Mouse (Mus musculus): Measurements from ENCODE around the gene Ror1. TPM values are rescaled to one million over a fixed set of nuclear protein-coding genes. Genes with fewer than 3 reads are reported as not detected.

The Ror1 gene
- polyA plus RNA-seq, 1 experiment from 2014 or later = 13.9 TPM

DNA sequence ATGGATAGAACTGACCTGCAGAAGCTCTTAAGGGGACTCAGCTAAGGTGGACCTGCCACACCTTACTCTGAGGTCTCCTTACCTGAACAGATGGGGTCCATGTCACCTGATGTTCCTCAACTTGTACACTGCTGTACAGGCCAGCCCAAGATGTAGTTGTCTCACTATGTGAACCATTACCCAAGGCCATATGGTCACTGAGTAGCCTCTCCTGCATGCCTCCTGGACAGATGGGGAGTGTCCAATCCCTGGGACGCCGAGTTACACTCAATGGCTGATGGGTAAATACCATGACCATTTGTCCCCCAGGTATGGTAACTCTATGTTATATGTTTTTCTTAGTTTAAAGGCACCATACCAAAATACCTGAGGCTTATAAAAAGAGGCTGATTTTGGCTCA lies 29.9 kb upstream of the Ror1 start:
- Histone ChIP-seq H3K36me3 (no peaks in the 10 kb centered on the region), H3K9me3 (replicated peaks) (no peaks in the 10 kb centered on the region), H3K4me1 (replicated peaks) (peaks cover 10% of the 10 kb centered on the region), H3K9ac (no peak overlapping the region), H3K27me3 (replicated peaks) (no peaks in the 10 kb centered on the region), H3K4me3 (no peak overlapping the region), H3K4me2 (no peak overlapping the region), H3K27ac (ENCODE audit: poor library complexity, severe bottlenecking) (no peak overlapping the region)
- 88% methylated on average over 2 of the region's 2 CpGs for WGBS
- no peak for ATAC-seq (ENCODE audit: insufficient number of reproducible peaks, low FRiP score)

DNA sequence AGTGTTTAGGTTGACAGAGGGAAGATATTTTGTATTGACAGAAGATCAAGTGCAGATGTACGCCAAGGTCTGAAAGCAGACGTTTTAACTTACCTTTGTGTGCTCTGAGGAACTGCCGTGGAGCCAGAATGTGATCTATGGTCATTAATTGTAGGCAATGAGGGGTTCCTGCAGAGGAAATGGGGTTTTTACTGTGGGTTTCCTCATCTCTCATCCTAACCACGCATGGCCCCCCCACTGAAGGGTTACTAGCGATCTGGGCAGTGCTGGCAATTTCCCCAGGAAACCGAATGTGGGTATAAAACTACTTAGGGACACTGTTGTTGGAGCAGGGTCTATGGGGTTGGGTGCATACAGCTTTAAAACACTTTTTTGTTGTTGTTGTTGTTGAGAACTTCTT lies 25.5 kb upstream of the Ror1 start:
- Histone ChIP-seq H3K4me2 (no peak overlapping the region), H3K4me1 (replicated peaks) (no peaks in the 10 kb centered on the region), H3K4me3 (no peak overlapping the region), H3K27me3 (replicated peaks) (no peaks in the 10 kb centered on the region), H3K36me3 (no peaks in the 10 kb centered on the region), H3K9me3 (replicated peaks) (no peaks in the 10 kb centered on the region), H3K9ac (no peak overlapping the region), H3K27ac (ENCODE audit: poor library complexity, severe bottlenecking) (no peak overlapping the region)
- no peak for ATAC-seq (ENCODE audit: insufficient number of reproducible peaks, low FRiP score)
- 70% methylated on average over 6 of the region's 6 CpGs for WGBS

DNA sequence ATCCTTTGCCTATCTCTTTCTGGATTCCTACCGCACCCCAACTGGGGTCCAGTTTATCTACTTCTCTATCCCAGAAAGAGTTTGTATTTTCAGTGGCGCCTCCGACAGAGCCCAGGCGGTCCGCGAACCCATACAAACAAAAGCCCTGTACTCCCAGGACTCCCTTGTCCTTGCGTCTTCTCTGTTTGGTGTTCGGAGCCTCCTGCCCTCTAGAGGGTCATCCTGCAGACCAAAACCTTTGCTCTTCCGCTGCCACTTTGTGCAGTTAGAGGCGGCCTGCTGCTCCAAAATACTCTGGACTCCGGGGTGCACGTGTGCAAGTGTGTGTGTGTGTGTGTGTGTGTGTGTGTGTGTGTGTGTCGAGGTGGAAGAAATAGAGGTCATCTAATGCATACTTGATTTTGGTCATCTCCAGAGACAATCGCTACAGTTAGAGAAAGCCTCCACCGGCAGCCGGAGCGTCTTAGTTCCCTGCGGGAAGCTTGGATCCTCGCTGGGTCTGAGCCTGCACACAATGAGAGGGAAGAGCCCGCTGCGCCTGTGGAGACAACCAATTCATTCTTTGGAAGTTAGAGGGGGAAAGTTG lies 1.1 kb downstream of the Ror1 start:
- ATAC-seq (ENCODE audit: insufficient number of reproducible peaks, low FRiP score) = peak; percentile 10; the same call in 1 of the 2 replicates
- H3K27ac ChIP-seq (ENCODE audit: poor library complexity, severe bottlenecking) = peak overlapping the region; percentile 69; the same call in 1 of the 2 replicates

DNA sequence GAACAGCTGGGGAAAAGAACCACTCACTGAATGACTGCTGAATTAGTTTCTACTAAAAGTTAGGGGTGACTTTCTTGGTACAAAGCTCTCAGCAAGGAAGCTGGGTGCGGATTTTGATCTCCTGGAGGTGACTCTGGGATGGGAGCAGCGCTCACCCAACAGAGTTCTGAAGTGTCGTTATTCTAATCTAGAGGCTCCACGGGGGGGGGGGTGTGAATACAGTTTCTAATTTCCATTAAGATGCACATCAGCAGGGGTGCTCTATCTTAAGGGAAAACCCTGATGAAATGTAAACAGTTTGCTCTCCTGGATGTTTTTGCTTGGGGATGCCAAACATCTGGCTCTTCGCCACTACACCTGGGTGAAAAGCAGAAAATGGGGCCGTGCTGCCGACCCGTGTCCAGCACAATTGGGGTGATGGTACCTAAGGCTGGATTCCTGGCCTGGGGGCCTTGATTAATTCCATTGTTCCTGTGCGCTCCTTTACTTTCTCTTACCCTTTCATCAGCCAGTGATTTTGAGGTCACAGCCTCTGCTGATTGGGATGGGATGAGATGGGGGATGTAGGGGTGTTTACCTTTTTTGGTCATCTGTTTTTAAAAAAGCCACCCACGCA lies 1.9 kb downstream of the Ror1 start:
- no peak overlapping the region for H3K27ac ChIP-seq (ENCODE audit: poor library complexity, severe bottlenecking)
- ATAC-seq (ENCODE audit: insufficient number of reproducible peaks, low FRiP score) = no peak
- no peaks in the 10 kb centered on the region for H3K36me3 ChIP-seq
- peaks cover 19% of the 10 kb centered on the region for H3K27me3 ChIP-seq (replicated peaks)
- H3K4me2 ChIP-seq = peak overlapping the region; percentile 77
- H3K9me3 ChIP-seq (replicated peaks) = no peaks in the 10 kb centered on the region
- H3K9ac ChIP-seq = peak overlapping the region; percentile 74
- WGBS = 21% methylated on average over 10 of the region's 10 CpGs
- H3K4me1 ChIP-seq (replicated peaks) = peaks cover 22% of the 10 kb centered on the region
- peak overlapping the region; percentile 68 for H3K4me3 ChIP-seq

More for the DNA sequence above, 1.1 kb downstream of the Ror1 start:
- H3K36me3 ChIP-seq = no peaks in the 10 kb centered on the region
- H3K9ac ChIP-seq = peak overlapping the region; percentile 74
- peak overlapping the region; percentile 77 for H3K4me2 ChIP-seq
- H3K27me3 ChIP-seq (replicated peaks) = peaks cover 19% of the 10 kb centered on the region
- WGBS = under 1% methylated on average over 21 of the region's 21 CpGs
- H3K4me3 ChIP-seq = peak overlapping the region; percentile 68
- H3K9me3 ChIP-seq (replicated peaks) = no peaks in the 10 kb centered on the region
- H3K4me1 ChIP-seq (replicated peaks) = peaks cover 18% of the 10 kb centered on the region

DNA sequence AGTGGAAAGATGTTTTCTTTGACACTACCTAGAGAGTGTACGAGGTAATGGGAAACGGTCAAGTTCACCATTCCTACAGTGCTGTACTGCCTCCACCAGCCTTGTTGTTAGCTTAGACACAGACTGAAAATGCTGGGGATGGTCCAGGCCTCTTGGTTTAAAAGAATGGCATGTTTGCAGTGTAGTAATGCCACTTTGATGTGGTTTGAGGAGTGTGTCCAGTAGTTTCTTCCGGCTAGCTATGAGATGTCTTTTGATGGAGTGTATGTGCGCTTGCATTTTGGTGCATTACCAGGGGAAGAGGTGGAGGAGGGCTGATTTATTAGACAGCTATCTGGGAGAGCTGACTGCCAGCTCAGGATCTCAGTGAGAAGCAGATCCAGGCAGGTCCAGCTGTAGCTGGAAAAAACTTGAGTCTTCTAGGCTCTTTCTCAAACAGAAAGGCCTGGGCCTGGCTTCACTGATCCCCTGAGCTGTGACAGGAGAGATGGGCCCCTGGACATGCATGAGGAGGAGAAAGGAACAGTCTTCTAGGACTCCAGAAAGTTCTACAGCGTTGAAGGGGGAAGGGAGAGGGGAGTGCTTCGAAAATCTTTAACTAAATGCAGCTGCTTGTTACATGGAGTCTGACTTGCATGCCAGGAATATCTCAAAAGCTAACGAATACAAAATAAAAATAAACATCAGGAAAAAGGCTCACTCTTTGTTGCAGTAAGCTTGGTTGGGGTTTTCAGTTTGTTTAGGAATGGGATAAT lies 5.7 kb downstream of the Ror1 start:
- WGBS = 65% methylated on average over 7 of the region's 7 CpGs
- Histone ChIP-seq H3K9me3 (replicated peaks) (no peaks in the 10 kb centered on the region), H3K4me1 (replicated peaks) (peaks cover 39% of the 10 kb centered on the region), H3K4me2 (no peak overlapping the region), H3K27ac (ENCODE audit: poor library complexity, severe bottlenecking) (0 out of 2 replicates have a peak overlapping the region, but pooled peaks have one; percentile 19), H3K36me3 (no peaks in the 10 kb centered on the region), H3K9ac (peak overlapping the region; percentile 20; the same call in 1 of the 2 replicates), H3K27me3 (replicated peaks) (peaks cover 10% of the 10 kb centered on the region), H3K4me3 (no peak overlapping the region)
- ATAC-seq (ENCODE audit: insufficient number of reproducible peaks, low FRiP score) = no peak

DNA sequence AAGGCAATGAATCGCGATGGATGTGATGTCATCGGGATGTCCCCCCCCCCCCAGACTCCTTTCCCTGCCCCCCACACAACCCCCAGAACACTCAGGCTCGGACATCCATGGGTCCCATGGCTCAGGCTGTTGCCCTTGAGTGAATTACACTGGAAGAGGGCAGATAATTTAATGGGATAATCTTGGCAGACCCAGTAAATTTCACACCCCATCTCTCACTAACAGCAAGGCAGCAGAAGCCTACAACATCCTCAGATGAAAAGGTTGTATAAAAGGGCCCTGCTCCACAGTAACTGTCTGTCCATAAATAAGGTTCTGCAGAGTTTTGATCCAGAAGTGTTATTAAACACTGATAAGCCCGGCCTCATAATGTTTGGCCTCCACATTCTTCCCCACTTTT lies 6.3 kb downstream of the Ror1 start:
- Histone ChIP-seq H3K4me2 (no peak overlapping the region), H3K27ac (ENCODE audit: poor library complexity, severe bottlenecking) (no peak overlapping the region), H3K4me1 (replicated peaks) (peaks cover 44% of the 10 kb centered on the region), H3K4me3 (no peak overlapping the region), H3K9ac (no peak overlapping the region), H3K9me3 (replicated peaks) (no peaks in the 10 kb centered on the region), H3K36me3 (no peaks in the 10 kb centered on the region), H3K27me3 (replicated peaks) (peaks cover 10% of the 10 kb centered on the region)
- ATAC-seq (ENCODE audit: insufficient number of reproducible peaks, low FRiP score) = no peak
- WGBS = 54% methylated on average over 5 of the region's 5 CpGs

DNA sequence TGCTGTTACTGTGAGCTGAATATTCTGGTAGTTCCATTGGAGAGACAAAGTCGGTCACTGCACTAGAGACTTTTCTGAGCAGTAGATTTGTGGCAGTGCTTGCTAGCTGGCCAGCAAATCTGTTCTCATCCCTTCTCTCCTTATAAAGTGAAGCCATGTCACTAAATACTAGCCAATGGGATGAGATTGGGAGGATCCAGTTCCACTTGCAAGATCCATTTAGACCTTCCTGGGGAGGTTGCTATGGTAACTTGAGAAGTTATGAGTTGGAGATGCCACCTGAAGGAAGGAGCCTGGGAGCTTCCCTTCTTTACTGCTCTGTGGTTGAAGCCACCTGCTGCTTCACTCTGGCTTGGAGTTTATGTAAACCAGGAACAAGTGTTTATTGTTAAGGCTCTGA lies 8.7 kb downstream of the Ror1 start:
- Histone ChIP-seq H3K4me1 (replicated peaks) (peaks cover 39% of the 10 kb centered on the region), H3K36me3 (no peaks in the 10 kb centered on the region), H3K27ac (ENCODE audit: poor library complexity, severe bottlenecking) (no peak overlapping the region), H3K27me3 (replicated peaks) (0 out of 2 replicates have a peak, but pooled peaks cover 3% of the 10 kb centered on the region), H3K9ac (no peak overlapping the region), H3K9me3 (replicated peaks) (no peaks in the 10 kb centered on the region), H3K4me2 (no peak overlapping the region), H3K4me3 (no peak overlapping the region)
- no peak for ATAC-seq (ENCODE audit: insufficient number of reproducible peaks, low FRiP score)
- WGBS = 71% methylated on average over 1 of the region's 1 CpGs

DNA sequence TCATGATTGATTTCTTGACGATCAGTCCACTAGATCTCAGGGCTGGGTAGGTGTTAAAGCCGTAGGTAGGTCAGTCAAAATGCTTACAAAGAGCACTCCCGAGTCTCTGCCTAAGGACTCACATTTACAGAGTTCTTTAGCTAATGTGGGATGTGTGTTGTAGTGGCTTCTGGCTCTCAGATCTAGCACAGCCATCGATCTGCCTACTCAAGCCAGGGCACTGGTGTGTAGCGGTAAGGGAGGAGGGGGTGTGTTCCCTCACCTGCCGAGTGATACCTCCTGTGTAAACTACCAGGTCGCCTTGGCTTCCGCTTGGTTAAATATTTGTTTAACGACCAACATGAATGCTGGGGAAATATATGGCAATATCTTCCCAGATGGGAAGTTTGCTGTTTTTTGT lies 12.0 kb downstream of the Ror1 start:
- Histone ChIP-seq H3K4me1 (replicated peaks) (peaks cover 28% of the 10 kb centered on the region), H3K9ac (no peak overlapping the region), H3K27me3 (replicated peaks) (0 out of 2 replicates have a peak, but pooled peaks cover 8% of the 10 kb centered on the region), H3K36me3 (no peaks in the 10 kb centered on the region), H3K9me3 (replicated peaks) (no peaks in the 10 kb centered on the region), H3K4me3 (no peak overlapping the region), H3K4me2 (no peak overlapping the region), H3K27ac (ENCODE audit: poor library complexity, severe bottlenecking) (no peak overlapping the region)
- ATAC-seq (ENCODE audit: insufficient number of reproducible peaks, low FRiP score) = no peak
- 68% methylated on average over 9 of the region's 9 CpGs for WGBS

DNA sequence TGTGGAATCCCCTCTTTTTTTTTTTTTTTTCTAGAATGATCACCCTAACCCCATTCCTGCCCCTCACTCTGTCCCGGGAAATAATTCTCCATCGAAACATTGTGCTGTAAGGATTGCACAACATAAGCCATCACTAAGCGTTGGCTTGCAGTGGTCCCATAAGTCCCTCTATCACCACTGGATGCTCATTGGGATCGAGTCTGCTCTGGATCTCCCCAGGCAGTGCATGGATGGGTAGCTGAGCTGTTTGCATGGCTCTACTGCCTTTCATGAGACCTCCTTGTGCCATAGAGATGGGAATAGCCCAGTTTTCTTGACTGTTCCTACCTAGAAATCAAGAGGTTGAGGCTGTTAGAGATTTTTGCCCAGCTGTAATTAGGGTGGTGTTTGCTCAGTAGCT lies 13.0 kb downstream of the Ror1 start:
- no peak for ATAC-seq (ENCODE audit: insufficient number of reproducible peaks, low FRiP score)
- H3K4me1 ChIP-seq (replicated peaks) = peaks cover 23% of the 10 kb centered on the region
- 81% methylated on average over 4 of the region's 4 CpGs for WGBS
- no peak overlapping the region for H3K4me2 ChIP-seq
- H3K4me3 ChIP-seq = no peak overlapping the region
- H3K27me3 ChIP-seq (replicated peaks) = 0 out of 2 replicates have a peak, but pooled peaks cover 8% of the 10 kb centered on the region
- H3K9ac ChIP-seq = no peak overlapping the region
- H3K36me3 ChIP-seq = no peaks in the 10 kb centered on the region
- no peaks in the 10 kb centered on the region for H3K9me3 ChIP-seq (replicated peaks)
- no peak overlapping the region for H3K27ac ChIP-seq (ENCODE audit: poor library complexity, severe bottlenecking)

DNA sequence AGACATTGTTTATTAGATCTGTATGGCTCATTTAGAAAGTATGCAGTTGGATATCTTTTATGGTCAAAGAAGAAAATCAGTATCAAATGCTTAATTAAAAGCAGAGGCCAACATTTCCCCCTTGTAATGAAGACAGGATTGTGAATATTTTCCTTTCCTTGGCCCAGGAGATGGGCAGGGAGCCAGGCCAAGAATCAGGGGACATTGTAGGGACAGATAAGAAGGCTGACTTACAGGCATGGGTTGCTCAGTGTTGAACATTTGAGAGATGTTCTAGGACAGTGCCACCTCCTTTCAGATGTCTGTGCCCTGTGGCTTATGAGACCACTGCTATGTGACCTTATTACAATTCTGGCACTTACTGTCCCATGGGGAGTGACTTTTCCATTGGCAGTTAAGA lies 18.6 kb downstream of the Ror1 start:
- Histone ChIP-seq H3K4me1 (replicated peaks) (peaks cover 8% of the 10 kb centered on the region; the same call in 1 of the 2 replicates), H3K9me3 (replicated peaks) (peaks cover 3% of the 10 kb centered on the region; the same call in 1 of the 2 replicates), H3K36me3 (peaks cover 6% of the 10 kb centered on the region; the same call in 1 of the 2 replicates), H3K27ac (ENCODE audit: poor library complexity, severe bottlenecking) (no peak overlapping the region), H3K4me2 (no peak overlapping the region), H3K9ac (no peak overlapping the region), H3K27me3 (replicated peaks) (0 out of 2 replicates have a peak, but pooled peaks cover 6% of the 10 kb centered on the region), H3K4me3 (no peak overlapping the region)
- no peak for ATAC-seq (ENCODE audit: insufficient number of reproducible peaks, low FRiP score)

DNA sequence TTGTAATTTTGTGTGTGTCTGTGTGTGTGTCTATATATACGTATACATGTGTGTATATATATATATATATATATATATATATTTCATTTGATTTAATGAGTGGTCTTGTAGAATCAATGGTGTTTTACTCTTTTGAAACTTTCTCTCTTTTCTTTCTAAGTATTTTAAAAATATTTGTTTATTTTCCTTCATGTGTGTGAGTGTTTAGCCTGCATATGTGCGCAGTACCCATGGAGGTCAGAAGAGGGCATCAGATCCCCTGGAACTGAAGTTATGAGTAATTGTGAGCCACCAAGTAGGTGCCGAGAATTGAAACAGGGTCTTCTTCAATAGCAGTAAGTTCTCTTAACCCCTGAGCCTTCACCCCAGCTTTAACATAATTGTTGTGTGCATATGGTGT lies 20.8 kb downstream of the Ror1 start:
- Histone ChIP-seq H3K4me2 (no peak overlapping the region), H3K4me3 (no peak overlapping the region), H3K36me3 (peaks cover 6% of the 10 kb centered on the region; the same call in 1 of the 2 replicates), H3K27me3 (replicated peaks) (no peaks in the 10 kb centered on the region), H3K27ac (ENCODE audit: poor library complexity, severe bottlenecking) (no peak overlapping the region), H3K4me1 (replicated peaks) (peaks cover 13% of the 10 kb centered on the region), H3K9ac (no peak overlapping the region), H3K9me3 (replicated peaks) (peaks cover 3% of the 10 kb centered on the region; the same call in 1 of the 2 replicates)
- 96% methylated on average over 3 of the region's 3 CpGs for WGBS
- ATAC-seq (ENCODE audit: insufficient number of reproducible peaks, low FRiP score) = no peak

Data from heart, embryonic 12.5 days (tissue).